Comparison of ENCODE assay signal across 13 mouse cellular contexts in the genomic region with DNA sequence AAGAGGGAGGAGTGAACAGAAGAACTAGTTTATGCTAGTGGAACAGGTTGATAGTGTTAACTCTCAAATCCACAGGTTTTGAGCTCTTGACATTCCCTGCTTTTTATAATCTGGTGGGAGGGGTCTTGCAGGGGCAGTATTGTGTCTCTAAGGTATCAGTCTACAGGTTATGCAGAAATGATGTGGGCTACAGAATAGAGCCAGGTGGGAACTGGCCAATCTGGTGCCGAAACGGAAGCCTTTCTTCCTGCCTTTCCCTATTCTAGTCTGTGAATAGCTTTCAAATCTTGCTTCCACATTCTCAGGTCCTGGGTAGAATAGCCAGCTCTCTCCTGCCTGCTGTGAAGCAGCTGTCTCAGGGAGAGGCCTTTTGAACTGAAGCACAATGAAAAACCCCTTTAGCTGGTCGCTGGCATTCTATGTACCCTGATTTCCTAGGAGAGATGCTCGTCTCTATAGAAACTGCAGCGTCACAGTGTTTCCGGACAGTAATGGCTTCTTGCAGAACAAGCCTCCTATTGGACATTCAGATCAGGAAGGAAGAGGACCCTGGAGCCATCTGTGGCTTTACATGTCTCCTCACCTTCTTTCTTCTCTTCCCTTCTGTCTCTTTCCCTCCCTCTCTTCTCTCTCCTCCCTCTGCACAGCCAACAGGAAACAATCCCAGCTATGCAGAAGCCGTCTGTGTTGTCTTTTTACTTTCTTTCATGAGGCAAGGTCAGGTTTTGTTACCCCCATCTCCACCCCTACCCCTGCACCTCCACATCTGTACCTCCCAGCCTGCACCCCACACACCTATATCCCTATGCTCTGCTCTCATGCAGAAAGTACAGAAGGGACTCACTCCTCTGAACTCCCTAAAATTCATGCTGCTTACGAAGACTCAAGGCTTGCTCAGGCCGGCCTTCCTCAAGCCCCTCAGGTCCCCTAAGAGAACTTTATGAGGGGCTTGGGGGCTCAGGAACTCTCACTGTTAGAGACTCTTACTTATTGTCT.
DNase-seq lines count a peak whose midpoint lies in the region; ATAC-seq lines count a peak whose summit lies in the region.
"Had no signal": no experiment of that assay in that cellular context is flagged by ENCODE, and none has a peak within 500 bp of the region (broad histone marks: within the 10 kb centered on the region; RNA-seq: fewer than 3 reads in every experiment).

No protein-coding gene starts in this region.

- no peak for ATAC-seq in heart, embryonic 12.5 days (ENCODE audit: insufficient number of reproducible peaks, low FRiP score)
- ATAC-seq in forebrain, embryonic 14.5 days, result peak; percentile 79
- no peak for ATAC-seq in inflammation-experienced regulatory T-cells, adult 6 months
- ATAC-seq: liver, embryonic 12.5 days; Patski had no signal

- no peak overlapping the region for H3K9ac ChIP-seq in heart, embryonic 12.5 days
- no peak overlapping the region; the same call in 1 of the 2 replicates for H3K9ac ChIP-seq in forebrain, embryonic 14.5 days (ENCODE audit: low read length)
- H3K9ac ChIP-seq: liver, embryonic 12.5 days had no signal

- H3K4me3 ChIP-seq in heart, embryonic 12.5 days, result no peak overlapping the region
- H3K4me3 ChIP-seq in forebrain, embryonic 14.5 days (ENCODE audit: low read depth, low read length), result no peak overlapping the region
- no peak overlapping the region for H3K4me3 ChIP-seq in midbrain, embryonic 10.5 days
- H3K4me3 ChIP-seq: left cerebral cortex, adult 2 months; liver, embryonic 12.5 days; megakaryocyte, embryonic 14.5 days had no signal

- H3K4me2 ChIP-seq in heart, embryonic 12.5 days, result no peak overlapping the region
- no peak overlapping the region for H3K4me2 ChIP-seq in forebrain, embryonic 14.5 days (ENCODE audit: low read length)
- H3K4me2 ChIP-seq: liver, embryonic 12.5 days had no signal

- no peaks in the 10 kb centered on the region for H3K9me3 ChIP-seq in heart, embryonic 12.5 days (replicated peaks)
- H3K9me3 ChIP-seq in forebrain, embryonic 14.5 days (replicated peaks; ENCODE audit: control insufficient read depth, low read length), result no peaks in the 10 kb centered on the region
- H3K9me3 ChIP-seq in midbrain, embryonic 10.5 days (replicated peaks), result no peaks in the 10 kb centered on the region
- H3K9me3 ChIP-seq: liver, embryonic 12.5 days had no signal

- WGBS in heart, embryonic 12.5 days, result 61% methylated on average over 9 of the region's 9 CpGs
- 16% methylated on average over 9 of the region's 9 CpGs for WGBS in forebrain, embryonic 14.5 days
- 27% methylated on average over 9 of the region's 9 CpGs for WGBS in midbrain, embryonic 10.5 days

- intact Hi-C loops in heart, postnatal 36 days (cut with DNase I), result loop anchor here (5.0 kb wide), 2 partner anchors 228 to 232 kb away; no protein-coding TSS in a partner anchor

- H3K36me3 ChIP-seq in heart, embryonic 12.5 days, result no peaks in the 10 kb centered on the region
- no peaks in the 10 kb centered on the region for H3K36me3 ChIP-seq in forebrain, embryonic 14.5 days (ENCODE audit: control insufficient read depth, insufficient read depth, low read length)
- H3K36me3 ChIP-seq in midbrain, embryonic 10.5 days, result no peaks in the 10 kb centered on the region
- H3K36me3 ChIP-seq: liver, embryonic 12.5 days had no signal

- peaks cover 57% of the 10 kb centered on the region for H3K4me1 ChIP-seq in heart, embryonic 12.5 days (replicated peaks)
- H3K4me1 ChIP-seq in forebrain, embryonic 14.5 days (ENCODE audit: control insufficient read depth, insufficient read depth, low read length), result peaks cover 7% of the 10 kb centered on the region
- peaks cover 36% of the 10 kb centered on the region for H3K4me1 ChIP-seq in midbrain, embryonic 10.5 days
- H3K4me1 ChIP-seq: megakaryocyte, embryonic 14.5 days had no signal

- H3K27ac ChIP-seq in heart, embryonic 12.5 days (ENCODE audit: poor library complexity, severe bottlenecking), result peak overlapping the region; percentile 52
- H3K27ac ChIP-seq in forebrain, embryonic 14.5 days (ENCODE audit: low read depth, low read length), result peak overlapping the region; percentile 31; the same call in 1 of the 2 replicates
- H3K27ac ChIP-seq in midbrain, embryonic 10.5 days (replicated peaks), result peak overlapping the region; percentile 63
- H3K27ac ChIP-seq: kidney, postnatal 0 days; left cerebral cortex, adult 2 months; liver, embryonic 12.5 days had no signal

- DNase-seq in heart, postnatal 36 days, result no peak
- peak; percentile 61 for DNase-seq in forebrain, embryonic 14.5 days (ENCODE audit: low spot score)
- peak; percentile 65 for DNase-seq in midbrain, embryonic 10.5 days (ENCODE audit: low spot score)
- DNase-seq in retina, embryonic 14.5 days (ENCODE audit: low spot score), result peak; percentile 53
- no peak for DNase-seq in gastrocnemius, postnatal 4 days (ENCODE audit: low spot score in 2 of 2)
- no peak for DNase-seq in ovary, postnatal 36 days (ENCODE audit: low spot score)

- H3K27me3 ChIP-seq in heart, embryonic 12.5 days (replicated peaks), result no peaks in the 10 kb centered on the region
- no peaks in the 10 kb centered on the region for H3K27me3 ChIP-seq in forebrain, embryonic 14.5 days (replicated peaks; ENCODE audit: control insufficient read depth, insufficient read depth, low read length)
- H3K27me3 ChIP-seq in midbrain, embryonic 10.5 days (ENCODE audit: low read depth, poor library complexity, severe bottlenecking), result no peaks in the 10 kb centered on the region; the same call in 1 of the 2 replicates
- H3K27me3 ChIP-seq: liver, embryonic 12.5 days; Patski had no signal

Comparison
In these comparisons a context has a peak if more than half of its experiments do, and no peak if none do; other contexts are left out.
1. DNase-seq: peak in forebrain, embryonic 14.5 days (single experiment), midbrain, embryonic 10.5 days (single experiment) and retina, embryonic 14.5 days (single experiment); none in heart, postnatal 36 days (0 of 2), gastrocnemius, postnatal 4 days (0 of 2) and ovary, postnatal 36 days (single experiment).
2. Peak in every context shown above with its lines, with median percentiles within 50 percentile points of each other: H3K27ac ChIP-seq.